Mouse (Mus musculus): ENCODE data around the gene Notch3. TPM values are rescaled to one million over a fixed set of nuclear protein-coding genes. Genes with fewer than 3 reads are reported as not detected.
A peak's percentile ranks its signal among the peaks of the same experiment; 100 is the strongest.

The Notch3 gene
- polyA plus RNA-seq, 1 experiment from 2014 or later: 13.7 TPM

GRCm38 (mm10) chr17:32162112-32162850 is 4.4 kb downstream of the Notch3 start:
- WGBS: 2% methylated on average over 57 of the region's 58 CpGs
- Histone ChIP-seq H3K27me3 (ENCODE audit: insufficient read depth, poor library complexity, severe bottlenecking) (peaks cover 23% of the 10 kb centered on the region; the same call in 1 of the 2 replicates), H3K4me3 (peak overlapping the region; percentile 66), H3K4me1 (peaks cover 34% of the 10 kb centered on the region), H3K27ac (peak overlapping the region; percentile 48), H3K36me3 (peaks cover 15% of the 10 kb centered on the region), H3K9me3 (no peaks in the 10 kb centered on the region)
- peak; percentile 81 for DNase-seq (ENCODE audit: low spot score)

- DNase-seq (ENCODE audit: low spot score): no peak
- 68% methylated on average over 4 of the region's 4 CpGs for WGBS
- Histone ChIP-seq H3K36me3 (peaks cover 22% of the 10 kb centered on the region), H3K27ac (no peak overlapping the region), H3K27me3 (ENCODE audit: insufficient read depth, poor library complexity, severe bottlenecking) (peaks cover 23% of the 10 kb centered on the region; the same call in 1 of the 2 replicates), H3K4me1 (peaks cover 26% of the 10 kb centered on the region), H3K4me3 (no peak overlapping the region), H3K9me3 (no peaks in the 10 kb centered on the region)
These were observed 5.8 kb downstream of the Notch3 start for GRCm38 (mm10) chr17:32160882-32161281.

GRCm38 (mm10) chr17:32158841-32159240 is 7.8 kb downstream of the Notch3 start:
- peaks cover 15% of the 10 kb centered on the region; the same call in 1 of the 2 replicates for H3K27me3 ChIP-seq (ENCODE audit: insufficient read depth, poor library complexity, severe bottlenecking)
- WGBS: 90% methylated on average over 13 of the region's 13 CpGs
- H3K9me3 ChIP-seq: no peaks in the 10 kb centered on the region
- no peak for DNase-seq (ENCODE audit: low spot score)
- H3K36me3 ChIP-seq: peaks cover 42% of the 10 kb centered on the region
- no peak overlapping the region for H3K27ac ChIP-seq
- no peak overlapping the region for H3K4me3 ChIP-seq
- H3K4me1 ChIP-seq: peaks cover 9% of the 10 kb centered on the region

GRCm38 (mm10) chr17:32146718-32147117 is 19.9 kb downstream of the Notch3 start:
- H3K36me3 ChIP-seq: peaks cover 86% of the 10 kb centered on the region
- H3K4me1 ChIP-seq: peaks cover 6% of the 10 kb centered on the region
- 92% methylated on average over 8 of the region's 8 CpGs for WGBS
- H3K9me3 ChIP-seq: no peaks in the 10 kb centered on the region
- DNase-seq (ENCODE audit: low spot score): no peak
- no peak overlapping the region for H3K27ac ChIP-seq
- H3K27me3 ChIP-seq (ENCODE audit: insufficient read depth, poor library complexity, severe bottlenecking): no peaks in the 10 kb centered on the region
- no peak overlapping the region for H3K4me3 ChIP-seq

GRCm38 (mm10) chr17:32142907-32143854 is 23.5 kb downstream of the Notch3 start:
- H3K9me3 ChIP-seq: no peaks in the 10 kb centered on the region
- H3K36me3 ChIP-seq: peaks cover 88% of the 10 kb centered on the region
- peaks cover 6% of the 10 kb centered on the region for H3K4me1 ChIP-seq
- H3K27me3 ChIP-seq (ENCODE audit: insufficient read depth, poor library complexity, severe bottlenecking): no peaks in the 10 kb centered on the region
- 24% methylated on average over 39 of the region's 39 CpGs for WGBS
- peak overlapping the region; percentile 50 for H3K4me3 ChIP-seq
- peak; percentile 93 for DNase-seq (ENCODE audit: low spot score)
- H3K27ac ChIP-seq: 0 out of 2 replicates have a peak overlapping the region, but pooled peaks have one; percentile 56

GRCm38 (mm10) chr17:32142234-32142633 is 24.4 kb downstream of the Notch3 start:
- 88% methylated on average over 1 of the region's 1 CpGs for WGBS
- Histone ChIP-seq H3K27ac (no peak overlapping the region), H3K9me3 (no peaks in the 10 kb centered on the region), H3K36me3 (peaks cover 89% of the 10 kb centered on the region), H3K4me1 (peaks cover 6% of the 10 kb centered on the region), H3K27me3 (ENCODE audit: insufficient read depth, poor library complexity, severe bottlenecking) (no peaks in the 10 kb centered on the region), H3K4me3 (no peak overlapping the region)
- DNase-seq (ENCODE audit: low spot score): no peak

- H3K9me3 ChIP-seq: no peaks in the 10 kb centered on the region
- H3K4me3 ChIP-seq: no peak overlapping the region
- H3K36me3 ChIP-seq: peaks cover 91% of the 10 kb centered on the region
- 93% methylated on average over 16 of the region's 16 CpGs for WGBS
- H3K4me1 ChIP-seq: no peaks in the 10 kb centered on the region
- H3K27ac ChIP-seq: no peak overlapping the region
- no peak for DNase-seq (ENCODE audit: low spot score)
- H3K27me3 ChIP-seq (ENCODE audit: insufficient read depth, poor library complexity, severe bottlenecking): no peaks in the 10 kb centered on the region
These were observed 33.3 kb downstream of the Notch3 start for GRCm38 (mm10) chr17:32133375-32133774.

- Histone ChIP-seq H3K27ac (no peak overlapping the region), H3K9me3 (no peaks in the 10 kb centered on the region), H3K27me3 (ENCODE audit: insufficient read depth, poor library complexity, severe bottlenecking) (no peaks in the 10 kb centered on the region), H3K4me1 (no peaks in the 10 kb centered on the region), H3K36me3 (peaks cover 88% of the 10 kb centered on the region), H3K4me3 (no peak overlapping the region)
- WGBS: 92% methylated on average over 11 of the region's 11 CpGs
- no peak for DNase-seq (ENCODE audit: low spot score)
These were observed 34.6 kb downstream of the Notch3 start for GRCm38 (mm10) chr17:32132087-32132486.

GRCm38 (mm10) chr17:32130506-32130905 is 36.1 kb downstream of the Notch3 start:
- Histone ChIP-seq H3K27me3 (ENCODE audit: insufficient read depth, poor library complexity, severe bottlenecking) (no peaks in the 10 kb centered on the region), H3K4me3 (no peak overlapping the region), H3K27ac (no peak overlapping the region), H3K36me3 (peaks cover 90% of the 10 kb centered on the region), H3K4me1 (no peaks in the 10 kb centered on the region), H3K9me3 (no peaks in the 10 kb centered on the region)
- 91% methylated on average over 9 of the region's 9 CpGs for WGBS
- DNase-seq (ENCODE audit: low spot score): no peak

- no peak for DNase-seq (ENCODE audit: low spot score)
- Histone ChIP-seq H3K27ac (no peak overlapping the region), H3K36me3 (peaks cover 88% of the 10 kb centered on the region), H3K4me1 (peaks cover 7% of the 10 kb centered on the region), H3K9me3 (no peaks in the 10 kb centered on the region), H3K27me3 (ENCODE audit: insufficient read depth, poor library complexity, severe bottlenecking) (no peaks in the 10 kb centered on the region), H3K4me3 (no peak overlapping the region)
- 89% methylated on average over 2 of the region's 2 CpGs for WGBS
These were observed 39.5 kb downstream of the Notch3 start for GRCm38 (mm10) chr17:32127195-32127594.

- H3K4me3 ChIP-seq: no peak overlapping the region
- no peaks in the 10 kb centered on the region for H3K27me3 ChIP-seq (ENCODE audit: insufficient read depth, poor library complexity, severe bottlenecking)
- peaks cover 86% of the 10 kb centered on the region for H3K36me3 ChIP-seq
- H3K9me3 ChIP-seq: no peaks in the 10 kb centered on the region
- no peak overlapping the region for H3K27ac ChIP-seq
- DNase-seq (ENCODE audit: low spot score): no peak
- peaks cover 14% of the 10 kb centered on the region for H3K4me1 ChIP-seq
- 79% methylated on average over 3 of the region's 3 CpGs for WGBS
These were observed 41.2 kb downstream of the Notch3 start for GRCm38 (mm10) chr17:32125407-32125806.

GRCm38 (mm10) chr17:32123545-32123944 is 43.1 kb downstream of the Notch3 start:
- no peaks in the 10 kb centered on the region for H3K27me3 ChIP-seq (ENCODE audit: insufficient read depth, poor library complexity, severe bottlenecking)
- H3K27ac ChIP-seq: no peak overlapping the region
- peaks cover 16% of the 10 kb centered on the region for H3K4me1 ChIP-seq
- peaks cover 68% of the 10 kb centered on the region for H3K36me3 ChIP-seq
- peak; percentile 69 for DNase-seq (ENCODE audit: low spot score)
- no peak overlapping the region for H3K4me3 ChIP-seq
- H3K9me3 ChIP-seq: no peaks in the 10 kb centered on the region
- 88% methylated on average over 4 of the region's 4 CpGs for WGBS

GRCm38 (mm10) chr17:32122587-32122970 is 44.1 kb downstream of the Notch3 start:
- Histone ChIP-seq H3K27me3 (ENCODE audit: insufficient read depth, poor library complexity, severe bottlenecking) (no peaks in the 10 kb centered on the region), H3K27ac (peak overlapping the region; percentile 31; the same call in 1 of the 2 replicates), H3K4me3 (no peak overlapping the region), H3K4me1 (peaks cover 24% of the 10 kb centered on the region), H3K36me3 (peaks cover 63% of the 10 kb centered on the region), H3K9me3 (no peaks in the 10 kb centered on the region)
- 66% methylated on average over 14 of the region's 14 CpGs for WGBS
- peak; percentile 76 for DNase-seq (ENCODE audit: low spot score)

All from heart, embryonic 10.5 days (tissue).